Mouse (Mus musculus) limb, embryonic 15.5 days (tissue): ENCODE results near the gene Slc24a2. TPM values are rescaled to one million over a fixed set of nuclear protein-coding genes. Genes with fewer than 3 reads are reported as not detected.

Experiments used
- ATAC-seq: fragments of 200-750 bp; cut with Nextera tagmentation; 2 replicates; pipeline ENCODE4 v1.8.0; 2017; ENCODE audit warnings: low read depth, moderate TSS enrichment; ENCODE audit not compliant: insufficient number of reproducible peaks, low FRiP score, low TSS enrichment
- H3K27ac ChIP-seq: fragments of 300-500 bp; sonication (generic); 2 replicates; pipeline ENCODE4 v1.5.1; 2015; ENCODE audit warnings: moderate library complexity, mild to moderate bottlenecking, inconsistent platforms
- H3K27me3 ChIP-seq: fragments of 300-500 bp; sonication (generic); 2 replicates; pipeline ENCODE4 v1.6.1; 2015; ENCODE audit warnings: inconsistent platforms
- H3K36me3 ChIP-seq: fragments of 300-500 bp; sonication (generic); 2 replicates; pipeline ENCODE4 v1.6.1; 2015; ENCODE audit warnings: inconsistent platforms
- H3K4me1 ChIP-seq: fragments of 300-500 bp; sonication (generic); 2 replicates; pipeline ENCODE4 v1.6.1; 2015; ENCODE audit warnings: inconsistent platforms
- H3K4me2 ChIP-seq: fragments of 300-500 bp; sonication (generic); 2 replicates; pipeline ENCODE4 v1.6.1; 2015; ENCODE audit warnings: mild to moderate bottlenecking, inconsistent platforms
- H3K4me3 ChIP-seq: fragments of 300-500 bp; sonication (generic); 2 replicates; pipeline ENCODE4 v1.5.1; 2015; ENCODE audit warnings: mild to moderate bottlenecking, inconsistent platforms
- H3K9ac ChIP-seq: fragments of 300-500 bp; sonication (generic); 2 replicates; pipeline ENCODE4 v1.6.1; 2015; ENCODE audit warnings: inconsistent platforms
- H3K9me3 ChIP-seq: fragments of 300-500 bp; sonication (generic); 2 replicates; pipeline ENCODE4 v1.6.1; 2016; ENCODE audit warnings: inconsistent platforms
- WGBS: fragments of 180-500 bp; shearing (Covaris S2); methylation state at CpG from one replicate; pipeline ENCODE4 v1.1.7; 2015; 5-methylcytosine and 5-hydroxymethylcytosine counted together
- polyA plus RNA-seq: library from polyadenylated mRNA; unstranded; fragments of >200 nt; fragmentation: Nextera tagmentation; extraction: Ambion mirVana; gene quantifications from 2 replicates; pipeline ENCODE4 v1.2.1, GENCODE M21; 2015

The Slc24a2 gene
- polyA plus RNA-seq, 1 experiment from 2014 or later: 0.81 TPM

GRCm38 (mm10) chr4:87035701-87036100 lies 194.6 kb downstream of the Slc24a2 start:
- Histone ChIP-seq H3K27ac (no peak overlapping the region), H3K27me3 (no peaks in the 10 kb centered on the region), H3K9me3 (no peaks in the 10 kb centered on the region), H3K4me1 (no peaks in the 10 kb centered on the region), H3K36me3 (no peaks in the 10 kb centered on the region), H3K4me2 (no peak overlapping the region), H3K4me3 (no peak overlapping the region), H3K9ac (no peak overlapping the region)
- WGBS: 77% methylated on average over 10 of the region's 10 CpGs
- ATAC-seq: no peak

- WGBS: 83% methylated on average over 8 of the region's 8 CpGs
- ATAC-seq: no peak
- no peak overlapping the region for H3K9ac ChIP-seq
Measured at GRCm38 (mm10) chr4:87032632-87033031, 197.6 kb downstream of the Slc24a2 start.

GRCm38 (mm10) chr4:87031076-87031475 lies 199.2 kb downstream of the Slc24a2 start:
- Histone ChIP-seq H3K4me2 (no peak overlapping the region), H3K27me3 (no peaks in the 10 kb centered on the region), H3K9ac (no peak overlapping the region), H3K36me3 (no peaks in the 10 kb centered on the region), H3K4me3 (no peak overlapping the region), H3K9me3 (no peaks in the 10 kb centered on the region), H3K4me1 (no peaks in the 10 kb centered on the region), H3K27ac (no peak overlapping the region)
- 88% methylated on average over 2 of the region's 2 CpGs for WGBS
- no peak for ATAC-seq

More at GRCm38 (mm10) chr4:87032632-87033031, 197.6 kb downstream of the Slc24a2 start:
- Histone ChIP-seq H3K27me3 (no peaks in the 10 kb centered on the region), H3K4me1 (no peaks in the 10 kb centered on the region), H3K4me3 (no peak overlapping the region), H3K4me2 (no peak overlapping the region), H3K9me3 (no peaks in the 10 kb centered on the region), H3K27ac (no peak overlapping the region), H3K36me3 (no peaks in the 10 kb centered on the region)

GRCm38 (mm10) chr4:87026311-87027151 lies 203.7 kb downstream of the Slc24a2 start:
- no peaks in the 10 kb centered on the region for H3K36me3 ChIP-seq
- WGBS: 76% methylated on average over 14 of the region's 14 CpGs
- no peak overlapping the region for H3K4me3 ChIP-seq

GRCm38 (mm10) chr4:87024556-87024955 lies 205.7 kb downstream of the Slc24a2 start:
- ATAC-seq: no peak
- Histone ChIP-seq H3K4me1 (no peaks in the 10 kb centered on the region), H3K27ac (no peak overlapping the region), H3K27me3 (no peaks in the 10 kb centered on the region), H3K4me3 (no peak overlapping the region), H3K9ac (no peak overlapping the region), H3K36me3 (no peaks in the 10 kb centered on the region), H3K9me3 (no peaks in the 10 kb centered on the region), H3K4me2 (no peak overlapping the region)
- WGBS: 50% methylated on average over 8 of the region's 8 CpGs

More at GRCm38 (mm10) chr4:87026311-87027151, 203.7 kb downstream of the Slc24a2 start:
- Histone ChIP-seq H3K9ac (no peak overlapping the region), H3K27me3 (no peaks in the 10 kb centered on the region), H3K27ac (no peak overlapping the region), H3K9me3 (no peaks in the 10 kb centered on the region), H3K4me2 (no peak overlapping the region), H3K4me1 (no peaks in the 10 kb centered on the region)
- ATAC-seq: no peak

- H3K27ac ChIP-seq: no peak overlapping the region
- H3K9ac ChIP-seq: no peak overlapping the region
- H3K9me3 ChIP-seq: no peaks in the 10 kb centered on the region
- no peaks in the 10 kb centered on the region for H3K27me3 ChIP-seq
- no peaks in the 10 kb centered on the region for H3K4me1 ChIP-seq
- H3K36me3 ChIP-seq: no peaks in the 10 kb centered on the region
- H3K4me3 ChIP-seq: no peak overlapping the region
- ATAC-seq: no peak
- 55% methylated on average over 3 of the region's 3 CpGs for WGBS
- H3K4me2 ChIP-seq: no peak overlapping the region
Measured at GRCm38 (mm10) chr4:87021542-87021941, 208.7 kb downstream of the Slc24a2 start.

- Histone ChIP-seq H3K27ac (no peak overlapping the region), H3K4me3 (no peak overlapping the region), H3K4me2 (no peak overlapping the region), H3K36me3 (no peaks in the 10 kb centered on the region), H3K4me1 (no peaks in the 10 kb centered on the region), H3K9me3 (no peaks in the 10 kb centered on the region), H3K9ac (no peak overlapping the region), H3K27me3 (no peaks in the 10 kb centered on the region)
- 45% methylated on average over 13 of the region's 13 CpGs for WGBS
- no peak for ATAC-seq
Measured at GRCm38 (mm10) chr4:87019486-87020105, 210.7 kb downstream of the Slc24a2 start.

- Histone ChIP-seq H3K4me2 (no peak overlapping the region), H3K27ac (no peak overlapping the region), H3K9ac (no peak overlapping the region), H3K36me3 (no peaks in the 10 kb centered on the region), H3K9me3 (no peaks in the 10 kb centered on the region), H3K4me3 (no peak overlapping the region), H3K27me3 (no peaks in the 10 kb centered on the region), H3K4me1 (no peaks in the 10 kb centered on the region)
- no peak for ATAC-seq
- 74% methylated on average over 9 of the region's 9 CpGs for WGBS
Measured at GRCm38 (mm10) chr4:87018073-87018997, 211.9 kb downstream of the Slc24a2 start.

GRCm38 (mm10) chr4:87017464-87017863 lies 212.8 kb downstream of the Slc24a2 start:
- H3K4me1 ChIP-seq: no peaks in the 10 kb centered on the region
- H3K9ac ChIP-seq: no peak overlapping the region
- WGBS: 90% methylated on average over 3 of the region's 3 CpGs
- no peaks in the 10 kb centered on the region for H3K27me3 ChIP-seq
- no peak overlapping the region for H3K4me3 ChIP-seq
- H3K27ac ChIP-seq: no peak overlapping the region
- ATAC-seq: no peak
- H3K9me3 ChIP-seq: no peaks in the 10 kb centered on the region
- H3K36me3 ChIP-seq: no peaks in the 10 kb centered on the region
- no peak overlapping the region for H3K4me2 ChIP-seq

- WGBS: 72% methylated on average over 4 of the region's 4 CpGs
- no peak overlapping the region for H3K4me2 ChIP-seq
- H3K36me3 ChIP-seq: no peaks in the 10 kb centered on the region
- no peak overlapping the region for H3K4me3 ChIP-seq
- no peak for ATAC-seq
- no peaks in the 10 kb centered on the region for H3K9me3 ChIP-seq
- no peak overlapping the region for H3K27ac ChIP-seq
- H3K27me3 ChIP-seq: no peaks in the 10 kb centered on the region
- H3K4me1 ChIP-seq: no peaks in the 10 kb centered on the region
- H3K9ac ChIP-seq: no peak overlapping the region
Measured at GRCm38 (mm10) chr4:87015746-87016145, 214.5 kb downstream of the Slc24a2 start.

GRCm38 (mm10) chr4:87013721-87014620 lies 216.3 kb downstream of the Slc24a2 start:
- no peaks in the 10 kb centered on the region for H3K27me3 ChIP-seq
- 74% methylated on average over 7 of the region's 7 CpGs for WGBS
- no peak overlapping the region for H3K4me2 ChIP-seq
- no peak overlapping the region for H3K27ac ChIP-seq
- no peak overlapping the region for H3K9ac ChIP-seq
- H3K4me3 ChIP-seq: no peak overlapping the region
- H3K9me3 ChIP-seq: no peaks in the 10 kb centered on the region
- H3K36me3 ChIP-seq: no peaks in the 10 kb centered on the region
- ATAC-seq: no peak
- no peaks in the 10 kb centered on the region for H3K4me1 ChIP-seq
